Mouse (Mus musculus) C2C12 (cell line): Measurements from ENCODE around the gene Enho. TPM values are rescaled to one million over a fixed set of nuclear protein-coding genes. Genes with fewer than 3 reads are reported as not detected.

ENCODE experiments used
- H3K27me3 ChIP-seq: one replicate; pipeline ENCODE4 v1.6.1; 2011; ENCODE audit not compliant: control insufficient read depth, insufficient read depth, insufficient read length
- H3K36me3 ChIP-seq: one replicate; pipeline ENCODE4 v1.6.1; 2011; ENCODE audit not compliant: control insufficient read depth, insufficient read depth
- H3K4me3 ChIP-seq: one replicate; pipeline ENCODE4 v1.5.1; 2011; ENCODE audit warnings: mild to moderate bottlenecking, control low read depth; ENCODE audit not compliant: poor library complexity, insufficient read depth, severe bottlenecking
- H3K79me2 ChIP-seq: one replicate; pipeline ENCODE4 v1.6.1; 2011; ENCODE audit not compliant: control insufficient read depth, insufficient read depth
- H3K79me3 ChIP-seq: one replicate; pipeline ENCODE4 v1.6.1; 2011; ENCODE audit warnings: low read depth, control low read depth
- H3ac ChIP-seq: one replicate; pipeline ENCODE3; 2011; ENCODE audit warnings: low read depth; ENCODE audit not compliant: control insufficient read depth, insufficient read length
- CEBPB ChIP-seq: IDR thresholded peaks from one replicate; pipeline ENCODE4 v1.6.1; 2011; ENCODE audit warnings: low read depth, mild to moderate bottlenecking, control low read depth, moderate library complexity
- CTCF ChIP-seq: IDR thresholded peaks from one replicate; pipeline ENCODE4 v1.5.1; 2011; ENCODE audit not compliant: control insufficient read depth, insufficient read depth, insufficient read length
- FOSL1 ChIP-seq: IDR thresholded peaks from one replicate; pipeline ENCODE4 v1.8.0; 2011; ENCODE audit warnings: mild to moderate bottlenecking, low read length; ENCODE audit not compliant: poor library complexity, insufficient read depth, severe bottlenecking
- MAX ChIP-seq: IDR thresholded peaks from one replicate; pipeline ENCODE4 v1.6.1; 2011; ENCODE audit warnings: mild to moderate bottlenecking, control low read depth
- MYOD1 ChIP-seq: IDR thresholded peaks from one replicate; pipeline ENCODE4 v1.6.1; 2011; ENCODE audit warnings: low read depth; ENCODE audit not compliant: control insufficient read depth, insufficient read length
- MYOG ChIP-seq: IDR thresholded peaks from one replicate; pipeline ENCODE4 v1.6.1; 2011; ENCODE audit not compliant: control insufficient read depth, insufficient read length; ENCODE audit errors: extremely low read depth
- USF1 ChIP-seq: IDR thresholded peaks from one replicate; pipeline ENCODE4 v1.6.1; 2011; ENCODE audit warnings: low read depth, mild to moderate bottlenecking, control low read depth, moderate library complexity
- polyA plus RNA-seq: library from polyadenylated mRNA; unstranded; fragments of >200 nt; fragmentation: generic; extraction: Trizol; gene quantifications from one replicate; pipeline ENCODE4 v1.2.1, GENCODE M21; 2012; ENCODE audit warnings: missing spikeins

The Enho gene
- polyA plus RNA-seq, 1 experiment, result 1.2 TPM

DNA sequence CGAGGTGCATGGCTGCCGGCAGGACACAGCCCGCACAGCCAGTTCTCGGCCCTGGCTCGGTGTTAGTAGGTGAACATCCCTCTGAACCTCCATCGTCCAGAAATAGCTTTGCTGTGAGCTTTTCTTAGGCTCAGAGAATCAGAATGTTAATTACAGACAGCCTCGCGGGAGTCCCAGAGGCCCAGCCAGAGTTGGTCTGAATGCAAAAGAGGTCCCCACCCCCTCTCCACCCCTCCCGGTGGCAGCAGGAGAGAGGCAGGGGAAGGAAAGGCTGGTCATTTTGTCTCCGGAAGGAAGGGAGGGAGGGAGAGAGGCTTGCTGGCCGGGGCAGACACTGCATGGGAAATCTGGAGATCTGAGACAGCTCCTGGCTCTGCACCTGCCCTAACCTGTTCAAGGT lies 8.7 kb downstream of the Enho start:
- no peaks in the 10 kb centered on the region for H3K79me2 ChIP-seq
- no peak overlapping the region for H3K4me3 ChIP-seq
- H3K36me3 ChIP-seq, result no peaks in the 10 kb centered on the region
- no peaks in the 10 kb centered on the region for H3K79me3 ChIP-seq
- TF ChIP-seq USF1 (no peak), CEBPB (no peak), CTCF (no peak), MYOG (no peak), MYOD1 (no peak), FOSL1 (no peak), MAX (no peak)
- no peak overlapping the region for H3ac ChIP-seq
- H3K27me3 ChIP-seq, result peaks cover 40% of the 10 kb centered on the region

DNA sequence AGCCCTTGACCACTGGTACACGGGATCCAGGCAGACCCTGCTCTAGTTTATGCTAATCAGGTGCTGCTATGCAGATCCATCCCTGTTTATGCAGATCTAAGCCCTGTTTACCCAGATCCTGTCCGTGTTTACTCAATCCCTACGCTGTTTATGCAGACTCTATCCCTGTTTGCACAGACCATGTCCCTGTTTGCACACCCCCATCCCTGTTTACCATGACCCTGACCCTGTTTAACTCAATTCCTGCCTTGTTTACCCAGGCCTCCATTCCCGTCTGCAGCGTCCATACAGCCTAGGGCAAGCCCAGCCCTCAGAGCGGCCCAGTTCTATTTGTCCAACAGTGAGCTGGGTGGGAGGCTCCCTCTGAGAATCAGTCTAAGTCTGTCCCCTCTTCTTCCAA lies 9.9 kb downstream of the Enho start:
- H3ac ChIP-seq, result no peak overlapping the region
- peaks cover 41% of the 10 kb centered on the region for H3K27me3 ChIP-seq
- no peaks in the 10 kb centered on the region for H3K79me3 ChIP-seq
- H3K36me3 ChIP-seq, result no peaks in the 10 kb centered on the region
- TF ChIP-seq MAX (no peak), CTCF (no peak), FOSL1 (no peak), CEBPB (no peak), USF1 (no peak), MYOD1 (no peak), MYOG (no peak)
- no peak overlapping the region for H3K4me3 ChIP-seq
- no peaks in the 10 kb centered on the region for H3K79me2 ChIP-seq

DNA sequence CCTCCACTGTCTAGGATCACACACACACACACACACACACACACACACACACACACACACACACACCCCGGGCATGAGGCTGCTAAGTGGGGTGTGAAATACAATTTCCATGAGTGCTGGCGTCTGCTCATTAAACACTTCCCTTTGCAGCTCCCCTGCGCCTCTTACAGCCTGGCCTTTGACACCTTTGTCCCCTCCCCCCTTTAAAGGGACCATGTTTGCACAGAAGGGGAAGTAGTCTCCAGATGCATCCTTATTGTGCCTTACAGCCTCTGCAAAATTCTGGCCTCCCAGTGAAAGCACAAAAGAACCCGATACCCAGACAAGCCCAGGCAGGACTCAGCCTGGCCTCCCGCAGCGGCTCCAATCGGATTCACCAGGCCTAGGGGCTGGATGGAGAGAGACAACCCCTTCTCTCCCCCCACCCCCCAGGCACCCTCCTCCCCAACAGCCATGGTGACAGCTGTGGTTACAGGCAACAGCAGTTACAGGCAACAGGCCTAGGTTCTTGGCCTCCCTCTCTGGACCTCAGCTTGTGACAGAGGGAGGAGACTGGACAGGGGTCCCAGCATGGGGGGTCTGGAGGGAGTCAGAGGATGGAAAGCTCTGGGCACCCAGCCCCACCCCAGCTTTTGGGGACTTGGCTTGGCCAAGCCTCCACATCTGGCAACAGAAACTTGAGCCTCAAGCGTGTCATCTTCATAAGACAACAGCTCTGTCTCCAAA lies 11.8 kb downstream of the Enho start:
- no peak overlapping the region for H3K4me3 ChIP-seq
- H3K79me2 ChIP-seq, result no peaks in the 10 kb centered on the region
- TF ChIP-seq CEBPB (no peak), CTCF (no peak), MYOG (no peak), USF1 (no peak), MYOD1 (no peak), FOSL1 (no peak), MAX (no peak)
- H3K36me3 ChIP-seq, result no peaks in the 10 kb centered on the region
- peaks cover 42% of the 10 kb centered on the region for H3K27me3 ChIP-seq
- H3ac ChIP-seq, result no peak overlapping the region
- no peaks in the 10 kb centered on the region for H3K79me3 ChIP-seq

DNA sequence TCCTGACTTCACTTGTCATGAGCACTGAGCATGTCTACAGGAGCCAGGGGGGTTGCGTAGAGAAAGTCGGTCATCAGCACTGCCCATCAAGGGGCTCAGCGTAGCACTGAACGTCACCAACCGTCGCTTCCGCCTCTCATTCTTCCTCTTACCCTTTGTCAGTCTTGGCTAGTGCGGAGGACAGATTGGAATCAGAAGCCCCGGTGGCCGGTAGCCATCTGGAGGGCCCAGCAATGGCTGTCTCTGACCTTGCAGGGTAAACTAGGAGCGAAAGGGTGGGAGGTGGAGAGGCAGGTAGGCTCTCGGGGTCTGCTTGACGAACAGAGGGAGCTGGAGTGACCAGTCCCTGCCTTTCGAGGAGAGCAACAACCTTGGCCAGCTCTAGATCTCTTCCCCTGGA lies 18.1 kb downstream of the Enho start:
- no peak overlapping the region for H3K4me3 ChIP-seq
- no peaks in the 10 kb centered on the region for H3K36me3 ChIP-seq
- no peaks in the 10 kb centered on the region for H3K79me3 ChIP-seq
- no peak for TF ChIP-seq CTCF
- TF ChIP-seq CEBPB, result no peak
- TF ChIP-seq USF1, result no peak
- no peak for TF ChIP-seq MYOD1
- TF ChIP-seq FOSL1, result no peak
- TF ChIP-seq MAX, result no peak
- TF ChIP-seq MYOG, result no peak
- H3K27me3 ChIP-seq, result peaks cover 6% of the 10 kb centered on the region
- H3K79me2 ChIP-seq, result no peaks in the 10 kb centered on the region
- H3ac ChIP-seq, result no peak overlapping the region

DNA sequence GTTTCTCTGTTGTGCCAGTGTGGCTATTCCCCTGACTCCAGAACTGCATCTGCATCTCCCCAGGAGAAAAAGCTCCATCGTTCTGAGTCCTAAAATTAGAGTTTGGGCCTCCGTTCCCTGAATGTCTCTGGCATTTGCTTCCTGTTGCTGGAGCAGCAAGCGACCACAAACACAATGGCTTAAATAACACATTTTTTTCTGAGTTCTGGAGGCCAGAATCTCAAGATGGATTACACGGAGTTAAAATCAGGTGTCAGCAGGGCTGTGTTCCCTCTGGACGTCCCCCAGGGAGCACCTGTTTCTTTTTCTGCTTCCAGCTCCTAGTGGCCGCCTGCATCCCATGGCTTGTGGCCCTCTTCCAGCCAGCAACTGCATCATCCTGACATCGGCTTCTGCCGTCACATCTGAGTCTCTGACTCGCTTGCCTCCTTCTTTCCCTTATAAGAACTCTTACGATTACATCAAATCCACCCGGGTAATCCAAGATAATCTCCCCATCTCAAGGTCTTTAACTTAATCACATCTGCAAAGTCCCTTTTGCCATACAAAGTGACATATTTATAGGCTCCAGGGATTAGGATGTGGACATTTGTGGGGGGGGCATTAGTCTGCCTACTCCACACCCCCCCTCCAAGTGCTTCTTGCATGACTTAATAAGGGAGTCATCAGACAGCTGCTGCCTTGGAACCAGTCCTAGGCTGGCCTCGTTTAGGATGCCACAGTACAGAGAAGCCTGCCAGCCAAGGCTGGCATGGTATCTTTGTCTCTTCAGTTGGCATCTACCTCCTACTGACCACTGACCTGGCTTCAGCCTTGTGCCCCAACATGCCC lies 21.0 kb downstream of the Enho start:
- Histone ChIP-seq H3K27me3 (no peaks in the 10 kb centered on the region), H3K79me3 (no peaks in the 10 kb centered on the region), H3ac (no peak overlapping the region), H3K36me3 (no peaks in the 10 kb centered on the region), H3K4me3 (no peak overlapping the region), H3K79me2 (no peaks in the 10 kb centered on the region)
- no peak for TF ChIP-seq CEBPB
- TF ChIP-seq MYOD1, result peak; percentile 65
